Mouse (Mus musculus) thymus, adult 2 months (tissue): ENCODE results near the gene Mpo.

Experiments
- CTCF ChIP-seq: fragments of 200-500 bp; IDR thresholded peaks from 2 replicates; pipeline ENCODE4 v1.5.1; 2012; ENCODE audit warnings: mild to moderate bottlenecking, control low read depth, low read length, moderate library complexity, borderline replicate concordance; ENCODE audit not compliant: control insufficient read depth, poor library complexity, insufficient read depth; ENCODE audit errors: extremely low read depth
- POLR2A ChIP-seq: fragments of 200-500 bp; IDR thresholded peaks from 2 replicates; pipeline ENCODE4 v1.6.1; 2012; ENCODE audit warnings: mild to moderate bottlenecking, low read length, control low read depth, moderate library complexity; ENCODE audit not compliant: control insufficient read depth, poor library complexity, insufficient read depth; ENCODE audit errors: extremely low read depth

DNA sequence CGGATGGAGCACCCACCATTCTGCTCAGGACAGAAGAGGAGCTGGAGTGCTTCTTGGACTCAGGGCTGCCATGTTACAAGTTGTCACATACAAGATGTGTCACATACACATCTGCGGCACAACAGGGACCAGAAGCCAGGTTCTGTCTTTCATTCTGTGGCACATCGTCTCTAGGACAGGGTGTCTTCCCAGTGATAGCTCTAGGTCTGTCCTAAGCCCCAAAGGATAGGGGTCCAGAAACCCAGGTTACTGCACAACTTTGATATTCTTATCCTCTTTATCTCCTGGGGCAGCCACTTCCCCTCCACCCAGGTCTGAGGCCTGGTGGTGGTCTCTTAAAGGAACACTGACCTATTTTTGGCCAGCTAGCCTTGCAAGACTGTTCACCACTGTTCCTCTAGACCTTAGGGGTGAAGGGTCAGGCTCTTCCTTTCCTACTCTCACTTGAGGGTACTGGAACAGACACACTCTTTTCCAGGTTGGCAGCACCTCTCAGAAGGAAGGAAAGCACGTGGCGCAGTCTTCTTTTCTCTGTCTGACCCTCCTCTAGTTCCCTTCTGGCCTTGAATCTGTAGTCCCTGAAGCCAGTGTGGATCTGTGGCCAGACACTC, 39.4 kb upstream of the Mpo start:
- no peak for TF ChIP-seq CTCF
- no peak for TF ChIP-seq POLR2A
